Mouse (Mus musculus): ENCODE data around the gene Eif4g1.

Gene Eif4g1

GRCm38 (mm10) chr16:20726384-20726783 lies 58.3 kb downstream of the Eif4g1 start:
- DNase-seq (ENCODE audit: low read depth): no peak

- DNase-seq (ENCODE audit: low read depth): no peak
Observed at GRCm38 (mm10) chr16:20730293-20730711, 62.2 kb downstream of the Eif4g1 start.

- no peak for DNase-seq (ENCODE audit: low read depth)
Observed at GRCm38 (mm10) chr16:20731688-20732087, 63.6 kb downstream of the Eif4g1 start.

- DNase-seq (ENCODE audit: low read depth): no peak
Observed at GRCm38 (mm10) chr16:20732251-20732924, 64.3 kb downstream of the Eif4g1 start.

- DNase-seq (ENCODE audit: low read depth): no peak
Observed at GRCm38 (mm10) chr16:20732925-20733730, 65.0 kb downstream of the Eif4g1 start, which contains the start of gene Chrd. TSS of gene Chrd (plus strand) at chr16:20733127.

- DNase-seq (ENCODE audit: low read depth): no peak
Observed at GRCm38 (mm10) chr16:20733731-20734730, 65.9 kb downstream of the Eif4g1 start, which contains the start of gene Thpo. TSS of gene Thpo (minus strand) at chr16:20734511.

GRCm38 (mm10) chr16:20735651-20736050 lies 67.5 kb downstream of the Eif4g1 start:
- no peak for DNase-seq (ENCODE audit: low read depth)

GRCm38 (mm10) chr16:20736168-20736567 lies 68.1 kb downstream of the Eif4g1 start:
- no peak for DNase-seq (ENCODE audit: low read depth)

- no peak for DNase-seq (ENCODE audit: low read depth)
Observed at GRCm38 (mm10) chr16:20736823-20737222, 68.7 kb downstream of the Eif4g1 start.

GRCm38 (mm10) chr16:20739845-20740244 lies 71.7 kb downstream of the Eif4g1 start:
- no peak for DNase-seq (ENCODE audit: low read depth)
